Mouse (Mus musculus) layer of hippocampus, postnatal 25 days (tissue): ENCODE results near the gene Filip1. TPM values are rescaled to one million over a fixed set of nuclear protein-coding genes. Genes with fewer than 3 reads are reported as not detected.
"Not testable (repeated sequence)": the region's sequence is repeated elsewhere in the genome, so short reads cannot be mapped to it uniquely, and the experiment has no call there.

ENCODE experiments used
- DNase-seq, 2 experiments: peaks; one replicate each; pipeline ENCODE4 v3.0.0; 2022; ENCODE audit warnings: mixed read lengths in 2 of 2, low spot score in 1 of 2; ENCODE audit errors: extremely low spot score in 1 of 2
- total RNA-seq, 2 experiments: library from RNA; stranded (reverse); gene quantifications; 2 replicates each; pipeline ENCODE4 v1.2.3; 2021

Gene Filip1
- 10 to 100 TPM in 1 of 2 experiments, 1 to 10 TPM in 1; 8.4 to 14.4 TPM for total RNA-seq

DNA sequence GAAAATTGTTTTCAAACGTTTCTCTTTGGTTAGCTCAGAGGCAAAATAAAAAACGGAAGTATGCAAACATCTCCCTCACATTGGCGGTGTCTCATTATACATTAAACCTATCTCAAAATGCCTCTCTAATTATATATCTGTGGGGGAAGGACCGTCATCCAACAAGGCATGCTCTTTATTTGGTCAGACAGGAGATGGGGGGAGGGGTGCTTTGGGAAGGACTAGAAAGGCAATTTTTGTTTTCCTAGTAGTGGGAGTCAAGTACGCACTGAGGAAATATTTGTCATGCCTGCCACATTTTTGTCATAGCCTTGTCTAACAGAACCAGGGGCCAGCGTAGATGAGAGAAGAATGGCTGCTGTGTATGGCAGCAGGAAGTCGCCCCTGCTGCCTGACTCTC, at the start of gene Filip1:
Gene Filip1 (minus strand): TSS at position 101 of the 400 bp plus-strand sequence.
- no peak for DNase-seq

DNA sequence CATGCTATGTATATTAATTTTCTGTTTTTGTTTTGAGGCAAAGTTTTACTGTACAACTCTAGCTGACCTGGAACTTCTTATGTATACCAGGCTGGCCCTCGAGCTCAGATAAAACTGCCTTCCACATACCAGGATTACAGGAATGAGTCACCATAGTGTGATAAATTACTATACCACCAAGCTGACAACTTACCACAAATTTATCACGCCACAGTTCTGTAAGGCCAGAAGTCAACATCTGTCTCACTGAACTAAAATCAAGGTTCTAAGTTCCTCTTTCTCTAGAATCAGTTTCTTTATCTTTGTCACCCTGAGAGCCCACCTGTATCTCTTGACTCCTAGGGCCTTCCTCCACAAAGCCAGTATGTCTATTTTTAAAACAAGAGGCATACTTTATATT, 45.0 kb upstream of the Filip1 start:
- DNase-seq, result no peak

DNA sequence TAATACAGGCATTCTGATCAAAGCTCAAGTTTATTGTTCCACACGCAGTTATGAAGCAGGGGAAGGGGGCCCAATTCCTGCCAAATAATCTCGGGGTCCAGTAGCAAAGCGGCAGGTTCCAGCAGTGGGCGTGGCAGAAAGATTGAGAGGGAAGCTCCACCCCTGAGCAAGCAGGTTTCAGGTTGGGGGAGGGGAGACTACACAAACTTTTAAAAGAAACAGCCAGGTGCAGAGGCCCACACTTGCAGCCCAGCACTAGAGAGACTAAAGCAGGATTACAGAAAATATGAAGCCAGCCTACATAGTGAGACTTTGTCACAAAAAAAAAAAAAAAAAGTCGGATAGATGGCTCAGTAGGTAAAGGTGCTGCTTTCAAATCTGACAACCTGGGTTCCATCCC, 40.3 kb upstream of the Filip1 start:
- DNase-seq, result no peak

DNA sequence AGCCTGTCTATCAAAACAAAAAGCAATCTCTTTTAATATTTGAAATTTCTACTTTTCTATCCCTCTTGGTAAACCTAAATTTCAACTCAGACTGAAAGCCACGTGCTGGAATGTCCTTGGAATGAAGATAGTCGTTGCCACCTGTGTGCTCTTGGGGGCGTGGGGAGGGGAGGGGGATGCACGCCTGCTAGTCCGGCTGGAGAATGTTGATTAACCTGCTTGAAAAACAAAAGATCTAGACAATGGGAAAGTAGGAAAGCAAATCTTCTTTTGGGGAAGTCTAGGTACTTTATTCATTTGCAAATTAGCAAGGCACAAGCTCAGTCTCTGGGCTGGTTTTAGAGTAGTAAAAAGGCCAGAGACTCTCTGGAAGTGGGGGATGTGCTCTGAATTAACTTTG, 36.6 kb upstream of the Filip1 start:
- not testable (repeated sequence) for DNase-seq

DNA sequence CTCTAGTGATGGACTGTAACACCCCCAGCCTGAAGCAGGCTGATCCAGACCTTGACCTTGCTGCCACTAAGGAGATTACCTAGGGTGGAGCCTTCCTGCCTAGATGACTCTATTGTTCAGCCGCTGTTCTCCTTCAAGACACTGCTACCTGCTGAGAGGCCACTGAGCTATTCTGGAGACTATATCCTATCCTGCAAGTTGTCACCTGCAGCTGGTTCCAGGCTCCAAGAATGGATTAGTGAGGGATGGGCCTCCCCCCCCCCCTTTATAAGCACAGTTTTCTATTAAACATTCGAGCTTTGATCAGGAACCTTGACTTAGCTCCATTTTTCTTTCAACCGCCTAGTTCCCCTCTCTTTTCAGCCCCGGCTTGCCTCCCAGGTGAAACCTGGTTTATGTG, 31.6 kb upstream of the Filip1 start:
- DNase-seq, result not testable (repeated sequence)

DNA sequence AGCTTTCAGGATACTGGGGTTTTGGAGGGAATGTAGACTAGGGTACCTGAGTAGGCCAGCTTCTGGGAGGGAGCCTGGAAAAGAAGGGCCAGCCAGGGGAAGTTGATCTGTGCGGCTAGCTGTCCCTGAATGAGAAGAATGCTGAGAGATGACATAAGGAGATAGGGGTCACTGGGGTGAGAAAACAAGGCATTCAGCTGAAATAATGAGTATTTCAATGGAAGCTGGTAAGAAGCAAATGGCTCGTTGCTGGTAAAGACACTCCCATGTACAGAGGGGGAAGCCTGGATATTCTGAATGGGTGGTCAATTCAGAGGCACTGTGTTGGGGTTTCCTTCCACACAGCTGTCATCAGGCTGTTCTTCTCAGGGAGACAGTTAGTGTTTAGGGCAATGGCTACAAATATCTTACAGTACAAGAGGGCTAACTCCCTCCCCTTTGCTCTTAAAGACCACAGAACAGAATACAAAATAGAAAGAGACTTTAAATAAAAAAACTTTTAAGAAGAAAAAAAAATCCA, 26.7 kb upstream of the Filip1 start:
- no peak for DNase-seq

DNA sequence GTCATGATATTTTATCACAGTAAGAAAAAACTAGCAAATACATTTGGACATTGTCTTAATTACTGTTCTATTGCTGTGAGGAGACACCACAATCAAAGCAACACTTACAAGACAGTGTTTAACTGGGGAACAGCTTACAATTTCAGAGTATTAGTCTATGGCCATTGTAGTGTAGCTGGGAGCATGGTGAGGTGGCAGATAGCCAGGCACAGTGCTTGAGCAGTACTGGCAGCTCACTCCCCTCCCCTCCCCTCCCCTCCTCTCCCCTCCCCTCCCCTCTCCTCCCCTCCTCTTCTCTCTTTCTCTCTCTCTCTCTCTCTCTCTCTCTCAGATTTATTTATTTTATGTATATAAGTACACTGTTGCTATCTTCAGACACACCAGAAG, 25.3 kb upstream of the Filip1 start:
- DNase-seq, result no peak

DNA sequence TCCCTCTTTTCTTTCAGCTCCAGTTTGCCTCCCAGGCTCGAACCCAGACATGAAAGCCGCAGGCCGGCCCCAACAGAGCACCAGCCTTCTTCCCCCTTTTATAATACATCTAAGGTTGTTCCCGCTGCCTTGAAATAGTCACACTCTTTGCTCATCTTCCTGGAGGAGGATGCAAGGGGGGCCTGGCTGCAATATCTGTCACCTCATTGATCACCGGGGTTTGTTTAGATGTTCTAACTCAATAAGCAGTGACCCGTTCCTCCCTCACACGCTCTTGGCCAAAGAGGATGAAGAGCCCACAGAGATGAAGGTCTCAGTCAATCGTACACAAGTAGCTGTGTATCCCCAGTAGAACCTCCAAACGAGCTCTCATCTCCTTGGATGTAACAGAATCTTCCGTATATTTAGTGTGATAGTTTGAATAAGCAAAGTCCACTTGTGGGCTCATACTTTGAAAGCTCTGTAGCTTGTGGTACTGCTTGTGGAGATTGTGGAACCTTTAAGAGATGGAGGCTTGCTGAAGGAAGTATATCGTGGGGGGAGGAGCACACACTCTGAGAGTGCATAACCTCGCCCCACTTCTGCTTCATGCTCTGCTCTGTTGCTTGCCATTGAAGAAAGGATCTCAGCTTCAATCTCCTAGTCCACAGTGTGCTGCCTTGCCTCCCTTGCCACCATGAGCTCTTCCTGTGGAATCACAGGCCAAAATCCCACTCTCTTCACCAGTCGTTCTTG, 24.8 kb upstream of the Filip1 start:
- DNase-seq, result no peak

DNA sequence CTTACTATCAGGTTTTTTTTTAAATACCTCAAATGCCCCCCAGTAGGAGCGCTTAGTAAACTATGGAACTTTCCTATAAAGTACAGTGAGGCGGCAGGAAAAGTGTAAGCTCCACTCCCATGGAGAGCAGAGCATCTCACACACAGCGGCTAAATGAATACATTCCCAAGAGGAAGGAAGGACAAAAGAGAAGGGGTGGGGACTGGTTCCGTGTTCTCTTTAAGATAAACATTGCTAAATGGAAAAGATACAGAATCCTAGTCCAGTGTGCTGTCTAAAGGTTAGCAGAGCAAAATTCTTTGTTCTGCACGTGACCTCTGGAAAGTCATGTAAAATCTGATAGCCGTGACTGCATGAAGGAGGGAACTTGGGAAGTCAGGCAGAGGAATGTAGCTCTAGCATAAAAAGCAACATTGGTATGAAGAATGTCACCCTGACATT, 13.9 kb upstream of the Filip1 start:
- no peak for DNase-seq

DNA sequence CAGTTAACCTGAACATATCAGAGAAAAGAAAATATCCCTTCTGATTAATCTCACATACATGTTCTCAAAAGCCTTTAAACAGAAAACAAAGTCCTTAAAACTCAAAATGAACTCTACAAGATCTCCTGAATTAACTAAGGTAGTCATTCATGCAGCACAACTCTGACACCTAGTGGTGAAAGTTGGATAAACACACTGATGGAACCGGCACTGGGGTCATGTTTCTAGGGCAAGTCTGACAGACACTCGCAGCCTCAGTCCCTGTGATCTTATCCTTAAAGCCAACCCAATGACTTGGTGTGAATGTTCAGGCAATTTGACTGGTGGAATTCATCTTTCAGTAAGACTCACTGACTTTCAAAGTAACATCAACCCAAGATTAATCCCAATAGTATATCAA, 13.4 kb upstream of the Filip1 start:
- peak in 1 of 2 experiments; percentile 56 for DNase-seq

DNA sequence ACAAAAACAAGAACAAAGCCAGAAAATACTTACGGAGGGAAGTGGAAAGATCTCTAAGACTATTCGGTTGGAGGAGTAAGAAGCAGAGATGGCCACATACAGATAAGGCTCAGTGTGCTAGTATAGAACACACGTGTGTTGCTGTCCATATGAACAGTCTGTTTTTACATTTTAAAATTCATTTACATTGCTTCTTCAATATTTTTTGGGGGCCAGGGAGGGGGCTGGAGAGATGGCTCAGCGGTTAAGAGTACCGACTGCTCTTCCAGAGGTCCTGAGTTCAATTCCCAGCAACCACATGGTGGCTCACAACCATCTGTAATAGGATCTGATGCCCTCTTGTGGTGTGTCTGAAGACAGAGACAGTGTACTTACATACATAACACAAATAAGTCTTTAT, 12.7 kb upstream of the Filip1 start:
- not testable (repeated sequence) for DNase-seq

DNA sequence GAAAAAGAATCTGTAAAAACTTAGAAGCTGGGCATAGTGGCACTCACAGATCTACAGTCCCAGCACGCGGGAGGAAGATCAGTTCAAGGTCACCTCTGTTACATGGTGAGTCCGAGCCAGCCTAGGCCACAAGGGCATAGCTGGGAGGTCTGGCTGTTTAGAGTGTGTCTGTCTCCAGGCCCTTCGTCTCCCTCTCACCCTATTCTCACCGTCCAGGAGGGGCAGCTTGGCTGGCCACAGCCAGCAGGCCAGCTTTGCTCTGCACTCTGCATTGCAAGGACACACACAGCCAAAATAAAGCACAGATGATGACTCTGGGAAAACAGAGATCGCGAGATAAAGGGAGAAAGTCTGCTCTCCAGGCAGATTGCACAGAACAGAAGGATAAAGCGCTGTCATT, 10.2 kb upstream of the Filip1 start:
- DNase-seq, result no peak

DNA sequence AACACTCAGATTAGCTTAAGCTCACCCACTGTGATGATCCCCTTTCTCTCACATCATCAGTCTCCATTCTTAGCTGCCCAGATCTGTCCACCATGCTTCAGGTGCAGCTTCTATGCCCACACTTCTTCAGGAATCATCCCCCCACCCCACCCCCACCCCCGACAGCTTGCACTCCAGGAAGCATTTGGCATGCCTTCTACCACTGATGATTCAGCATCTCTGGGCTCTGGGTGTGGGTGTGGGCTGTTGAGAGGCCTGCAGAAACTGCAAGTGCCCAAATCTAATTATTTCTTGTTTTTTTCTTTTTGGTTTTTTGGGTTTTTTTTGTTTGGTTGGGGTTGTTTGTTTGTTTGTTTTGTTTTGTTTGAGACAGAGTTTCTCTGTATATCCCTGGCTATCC, 9.0 kb upstream of the Filip1 start:
- DNase-seq, result no peak

DNA sequence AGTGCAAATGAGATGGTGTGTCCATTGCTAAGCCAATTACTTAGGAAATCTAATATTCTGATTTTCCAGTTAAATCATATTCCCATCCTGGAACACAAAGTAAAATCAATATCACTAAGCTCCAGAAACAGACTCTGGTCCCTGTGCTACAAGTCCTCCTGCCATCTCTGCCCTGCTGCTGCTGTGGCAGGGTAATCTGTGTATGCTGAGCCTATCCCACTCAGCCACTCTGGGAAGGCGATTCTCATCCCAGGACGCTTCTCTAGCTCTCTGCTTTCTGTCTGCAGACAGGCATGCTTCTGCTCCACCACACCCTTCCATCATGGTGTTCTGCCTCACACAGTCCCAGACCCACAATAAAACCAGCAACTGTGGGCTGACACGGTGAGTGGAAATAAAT, 7.8 kb upstream of the Filip1 start:
- no peak for DNase-seq

DNA sequence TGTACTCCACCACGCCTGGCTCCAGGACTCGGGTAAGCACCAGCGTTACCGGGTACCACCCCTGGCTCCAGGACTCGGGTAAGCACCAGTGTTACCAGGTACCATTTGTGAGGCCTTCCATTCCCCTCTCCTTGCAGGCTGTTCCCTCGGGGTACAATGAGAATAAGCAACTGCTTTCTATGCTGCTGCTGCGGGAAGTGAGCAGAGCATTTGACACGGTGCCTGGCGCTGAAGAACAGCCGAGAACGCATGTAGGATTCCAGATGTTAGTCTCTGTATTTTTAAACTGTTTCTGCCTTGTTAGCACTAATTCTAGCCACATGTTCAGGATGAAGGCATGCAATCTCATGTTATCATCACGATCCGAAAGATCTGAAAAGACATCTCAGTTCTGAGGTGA, 635 bp downstream of the Filip1 start:
- DNase-seq, result no peak

DNA sequence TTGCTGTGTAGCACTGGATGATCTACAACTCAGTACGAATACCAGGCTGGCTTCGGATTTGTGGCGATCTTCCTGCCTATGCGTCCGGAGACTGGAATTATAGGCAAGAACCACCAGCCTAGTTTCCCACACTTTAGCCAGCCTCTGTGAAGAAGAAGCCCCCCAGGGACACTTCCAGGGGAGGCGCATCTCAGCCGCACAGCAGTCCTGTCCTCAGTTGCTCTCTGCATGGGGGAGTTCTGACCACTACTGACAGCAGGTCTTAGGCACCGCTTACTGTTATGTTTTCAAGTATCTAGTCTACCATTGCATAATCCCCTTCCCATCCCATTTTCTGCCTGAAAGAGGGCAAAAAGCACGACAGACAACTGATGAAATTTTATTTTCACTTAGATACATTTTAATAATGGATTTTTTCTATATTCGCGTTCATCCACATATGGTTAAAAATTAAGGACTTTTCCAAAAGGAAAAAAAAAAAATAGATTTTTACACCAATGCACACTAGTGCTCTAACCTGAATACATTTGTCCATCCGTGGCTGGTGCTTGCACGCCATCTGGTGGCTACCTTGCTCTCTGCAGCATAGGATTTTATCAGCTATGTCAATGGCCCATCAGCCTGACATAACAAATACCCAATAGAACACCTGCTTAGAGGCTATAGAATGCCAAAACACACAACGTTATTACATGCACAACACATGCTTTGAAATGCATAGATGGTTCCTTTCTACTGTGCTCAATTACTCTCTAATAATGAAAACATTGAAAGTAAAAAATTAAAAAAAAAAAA, 10.1 kb downstream of the Filip1 start:
- DNase-seq, result peak; percentile 84 to 96

DNA sequence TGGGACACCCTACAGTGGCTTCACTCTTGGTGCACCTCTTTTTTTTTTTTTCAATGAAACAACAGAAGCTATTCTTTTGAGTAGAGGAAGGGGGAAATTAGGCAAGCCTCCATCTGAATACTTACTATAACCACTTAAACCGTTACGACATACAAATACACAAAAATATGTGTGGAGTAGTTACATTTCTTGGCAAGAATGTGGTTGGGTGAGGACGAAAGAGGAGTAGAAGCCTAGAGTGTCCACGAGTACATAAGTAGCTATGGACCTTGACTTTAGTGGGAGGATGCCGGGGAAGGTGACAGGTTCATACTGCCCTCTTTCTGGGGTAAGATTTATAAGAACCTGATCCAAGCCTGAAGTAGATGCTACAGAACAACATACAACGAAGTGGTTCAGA, 15.4 kb downstream of the Filip1 start:
- no peak for DNase-seq

DNA sequence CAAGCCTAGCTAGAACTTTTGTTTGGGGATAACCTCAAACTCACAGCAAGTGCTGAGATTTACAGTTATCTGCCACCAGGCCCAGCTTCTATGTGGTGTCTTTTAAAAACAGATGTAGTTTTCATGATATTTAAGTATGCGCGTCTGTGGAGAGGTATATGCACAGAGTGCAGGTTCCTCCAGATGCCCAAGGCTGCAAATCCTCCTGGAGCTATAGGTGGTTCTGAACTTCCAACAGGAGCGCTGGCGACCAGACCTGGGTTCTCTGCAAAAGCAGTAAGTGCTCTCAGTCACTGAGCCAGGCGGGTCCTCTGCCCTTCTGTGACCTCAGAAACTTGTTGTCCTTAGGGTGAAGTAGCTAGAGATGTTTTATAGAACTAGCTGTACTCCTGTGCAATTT, 18.4 kb downstream of the Filip1 start:
- DNase-seq, result no peak

DNA sequence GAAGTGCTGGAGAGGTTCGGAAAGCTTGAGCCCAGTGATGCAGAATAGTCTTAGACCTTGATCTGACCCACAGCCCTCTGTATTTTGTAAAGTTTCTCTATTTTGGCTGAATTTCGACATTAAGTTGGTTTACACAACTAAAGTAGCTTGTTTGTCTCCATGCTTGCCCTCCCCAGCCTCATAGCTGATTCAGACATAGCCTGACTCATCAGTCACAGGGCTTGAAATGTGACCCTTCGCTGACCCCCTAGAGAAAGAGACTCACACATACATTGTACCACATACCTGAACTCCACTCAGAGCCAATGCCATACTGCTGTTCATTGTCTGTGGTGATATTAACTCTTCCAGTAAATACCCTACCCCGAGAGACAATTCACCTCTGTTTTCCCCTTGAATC, 19.6 kb downstream of the Filip1 start:
- no peak for DNase-seq

DNA sequence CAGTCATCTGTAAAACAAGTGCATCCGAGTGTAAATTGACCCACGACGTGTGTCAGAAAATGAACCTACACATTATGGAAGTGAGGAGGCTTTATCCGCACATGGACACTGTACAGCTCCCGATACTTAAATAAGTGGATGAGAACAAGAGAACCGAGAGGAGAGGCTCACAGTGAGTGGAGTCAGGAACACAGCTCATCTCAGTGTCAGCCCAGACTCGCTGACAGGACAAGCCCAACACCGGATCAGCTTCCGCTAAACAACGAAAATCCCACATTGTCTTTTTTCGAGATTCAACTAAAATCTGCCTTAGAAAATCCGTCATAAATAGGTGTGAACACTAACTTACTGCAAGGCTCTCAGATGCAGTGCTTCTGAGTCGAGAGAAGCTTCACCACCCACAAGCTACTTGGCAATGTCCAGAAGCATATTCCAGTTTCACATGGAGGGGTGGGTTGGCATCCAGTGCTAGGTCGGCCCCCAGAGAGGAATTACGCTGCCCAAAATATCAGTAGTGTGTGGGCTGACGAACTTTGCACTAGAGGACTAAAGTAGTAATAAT, 22.1 kb downstream of the Filip1 start:
- no peak for DNase-seq

DNA sequence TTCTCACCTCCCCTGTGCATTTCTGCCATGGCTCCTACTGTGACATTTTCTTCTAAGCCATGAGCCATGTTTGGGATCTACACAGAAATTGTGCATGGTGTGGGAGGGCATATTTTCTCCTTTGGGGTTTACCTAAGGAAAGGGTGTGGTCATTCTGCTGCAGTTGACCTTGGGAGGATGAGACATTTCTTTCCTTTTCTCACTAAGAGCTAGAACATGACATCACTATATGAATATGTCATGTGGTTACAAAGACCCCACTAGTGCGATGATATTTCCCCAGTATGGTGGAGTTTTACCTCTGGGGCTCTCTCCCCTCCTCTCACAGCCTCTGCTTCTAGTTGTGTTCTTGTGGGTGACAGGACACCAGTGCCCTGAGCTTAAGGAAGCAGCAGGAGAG, 22.9 kb downstream of the Filip1 start:
- no peak for DNase-seq
